Mouse (Mus musculus): ENCODE results near the gene Gdpd3.

DNA sequence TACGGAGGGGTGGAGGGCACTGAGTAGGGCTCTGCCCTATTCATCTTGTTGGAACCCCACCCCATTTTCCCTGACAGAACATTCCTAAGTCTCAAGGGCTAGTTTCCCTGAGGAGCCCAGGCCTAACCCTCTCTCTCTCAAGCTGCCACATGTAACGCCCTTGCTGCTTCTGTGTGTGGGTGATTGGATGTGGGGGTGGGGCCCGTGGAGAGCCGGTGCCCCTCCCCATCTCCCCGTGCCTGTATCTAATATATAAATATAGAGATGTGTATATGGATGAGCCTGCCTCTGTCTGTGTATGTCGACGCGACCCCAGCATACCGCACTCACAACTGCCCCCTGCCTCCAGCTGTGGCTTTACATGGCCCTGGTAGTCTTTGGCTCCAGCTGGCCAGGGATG is 594 bp upstream of the Gdpd3 start:
- TF ChIP-seq CTCF (IDR thresholded peaks at IDR 0.05; ENCODE audit: low read depth), result no peak
- TF ChIP-seq EP300 (IDR thresholded peaks at IDR 0.05; ENCODE audit: low read depth), result no peak

Measured in liver, postnatal 0 days (tissue).